Mouse (Mus musculus) liver, adult (tissue): Measurements from ENCODE around the gene Bcr.

ENCODE experiments used
- GATA4 ChIP-seq: IDR thresholded peaks from 2 replicates; pipeline ENCODE4 v1.6.1; 2014; ENCODE audit warnings: mild to moderate bottlenecking, low read length; ENCODE audit not compliant: insufficient replicate concordance

Gene Bcr

DNA sequence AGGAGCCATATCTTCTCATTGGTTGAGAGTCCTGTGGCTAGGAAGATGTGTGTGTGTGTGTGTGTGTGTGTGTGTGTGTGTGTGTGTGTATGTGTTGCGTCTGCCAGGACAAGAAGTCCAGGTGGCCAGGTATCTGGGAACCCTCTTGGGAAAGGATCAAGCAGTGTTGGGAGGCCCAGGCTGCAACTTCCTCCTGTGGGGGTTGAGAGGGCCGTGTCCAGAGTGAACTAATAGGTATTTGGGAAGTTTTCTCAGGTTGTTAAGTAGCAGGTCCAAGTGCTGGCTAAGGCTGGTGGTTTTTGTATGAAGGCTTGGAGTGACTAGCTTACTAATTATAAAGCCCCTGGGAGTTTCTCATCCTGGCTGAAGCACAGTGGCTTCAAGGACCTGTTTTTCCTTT, 7.7 kb downstream of the Bcr start:
- no peak for TF ChIP-seq GATA4

DNA sequence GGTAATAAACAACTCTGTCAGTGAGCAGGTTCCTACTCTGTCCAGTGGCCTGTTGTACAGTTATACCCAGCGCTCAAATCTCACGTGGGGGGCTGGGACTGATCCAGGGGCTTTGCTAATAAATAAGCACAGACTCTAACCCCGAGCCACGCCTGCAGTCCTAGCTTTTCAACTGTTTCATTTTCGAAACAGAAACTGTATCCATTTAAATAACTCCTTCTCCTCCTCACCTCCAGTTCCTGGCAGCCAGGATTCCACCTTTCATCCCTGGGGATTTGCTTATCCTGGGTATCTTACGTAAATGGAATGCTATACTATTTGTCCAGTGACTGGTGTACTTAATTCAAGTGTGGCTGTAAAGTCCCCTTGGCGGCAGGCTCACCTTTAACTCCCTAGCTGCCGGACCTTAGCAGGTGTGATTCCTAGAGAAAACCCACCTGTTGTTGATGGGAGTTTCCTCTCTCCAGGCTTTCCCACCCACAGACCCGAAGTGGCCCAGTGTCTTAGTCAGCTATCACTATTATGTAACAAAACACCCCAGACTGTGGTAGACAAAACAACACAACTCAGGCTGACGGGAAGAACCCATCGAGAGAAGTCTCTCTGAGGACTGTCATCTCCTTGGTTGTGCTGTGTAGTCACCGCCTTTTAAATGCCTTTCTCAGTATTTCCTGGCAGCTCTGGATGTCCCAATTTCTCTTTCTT, 8.4 kb downstream of the Bcr start:
- no peak for TF ChIP-seq GATA4

DNA sequence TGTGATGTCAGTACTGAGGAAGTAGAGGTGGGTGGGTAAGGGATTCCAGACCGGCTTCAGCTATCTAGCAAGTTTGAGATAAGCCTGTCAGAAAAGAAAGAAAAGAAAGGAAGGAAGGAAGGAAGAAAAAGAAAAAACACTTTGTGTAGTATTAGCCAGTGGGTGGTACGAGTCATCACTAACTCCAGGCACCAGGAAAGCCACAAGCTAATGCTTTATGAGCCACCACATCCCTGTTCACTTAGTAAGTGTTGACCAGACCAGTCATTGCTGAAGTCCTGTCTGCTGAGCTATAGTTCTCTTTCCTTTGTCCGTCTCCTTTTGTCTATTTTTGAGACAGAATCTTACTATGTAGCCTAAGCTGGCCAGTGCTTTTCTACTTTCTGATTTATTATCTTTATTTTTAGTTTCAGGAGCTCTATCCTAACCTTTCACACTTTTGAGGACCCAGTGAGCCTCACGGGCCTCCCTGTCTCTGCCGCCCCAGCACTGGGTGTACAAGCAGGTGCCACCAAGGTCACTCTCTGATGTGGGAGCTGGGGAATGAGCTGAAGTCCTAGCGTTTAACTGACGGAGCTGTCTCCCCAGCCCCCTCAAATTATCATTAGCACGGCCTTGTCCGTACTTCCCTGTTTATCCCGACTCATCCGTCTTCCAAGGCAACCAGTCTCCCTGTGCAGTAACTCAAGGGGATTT, 10.0 kb downstream of the Bcr start:
- no peak for TF ChIP-seq GATA4

DNA sequence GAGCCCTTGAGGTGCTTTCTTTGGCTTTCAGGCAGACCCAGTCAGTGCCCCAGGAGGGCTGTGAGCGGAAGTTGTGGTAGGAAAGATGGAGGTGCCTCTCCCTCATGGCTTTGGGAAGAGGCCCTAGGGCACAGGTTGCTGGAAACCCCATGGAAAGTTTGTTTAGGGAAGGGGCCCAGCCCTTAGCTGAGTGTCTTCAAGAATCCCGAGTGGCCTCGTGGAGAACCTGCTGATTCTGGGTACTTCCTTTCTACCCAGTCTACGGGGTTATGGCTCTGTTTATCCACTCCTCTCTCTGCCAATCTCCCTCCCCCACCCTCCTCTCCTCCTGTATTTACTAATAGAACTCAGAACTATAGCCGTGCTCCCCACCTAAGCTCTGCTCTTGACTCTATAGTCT, 15.3 kb downstream of the Bcr start:
- no peak for TF ChIP-seq GATA4

DNA sequence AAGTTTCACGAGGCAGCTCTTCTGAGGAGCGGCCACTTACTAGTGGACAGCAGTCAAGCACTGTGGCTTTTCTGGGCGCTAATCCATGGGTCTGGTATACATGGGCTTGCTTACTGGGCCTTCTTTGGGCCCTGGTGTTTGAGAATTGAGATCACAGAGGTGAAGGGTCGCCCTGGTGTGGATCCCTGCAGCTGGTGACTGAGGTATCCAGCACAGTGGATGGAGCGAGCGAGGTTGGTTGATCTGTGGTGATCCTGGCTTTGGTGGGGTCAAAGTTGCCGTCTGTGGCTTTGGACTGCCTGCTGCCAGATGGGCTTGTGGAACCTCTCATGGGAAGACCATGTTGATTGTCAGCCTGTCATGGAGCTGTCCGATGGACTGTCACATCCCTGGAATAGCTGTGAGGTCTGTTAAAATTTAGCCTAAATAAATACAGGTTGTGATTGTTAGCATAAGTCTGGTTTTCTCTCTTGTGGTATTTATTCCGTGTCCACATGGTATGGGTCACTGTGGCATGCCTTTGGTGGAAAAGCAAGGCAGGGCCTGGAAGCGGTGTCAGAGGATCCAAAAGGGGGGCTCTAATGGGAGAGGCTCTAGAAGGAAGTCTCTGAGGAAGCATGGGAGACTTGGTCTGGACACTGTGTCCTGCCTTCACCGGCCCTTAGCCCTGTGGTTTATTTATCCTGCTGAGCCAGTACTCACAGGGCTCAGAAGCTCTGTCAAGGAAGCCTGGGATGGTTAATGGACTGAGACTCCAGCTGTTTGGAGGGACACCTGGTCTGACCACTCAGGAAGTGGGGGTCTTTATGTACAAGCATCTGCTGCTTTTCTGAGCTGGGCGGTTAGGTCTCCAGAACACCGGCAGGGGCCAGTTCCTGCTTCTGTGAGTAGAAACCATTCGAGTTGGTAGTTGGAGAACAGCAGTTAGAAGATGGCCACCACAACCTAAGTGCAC, 18.1 kb downstream of the Bcr start:
- TF ChIP-seq GATA4: no peak

DNA sequence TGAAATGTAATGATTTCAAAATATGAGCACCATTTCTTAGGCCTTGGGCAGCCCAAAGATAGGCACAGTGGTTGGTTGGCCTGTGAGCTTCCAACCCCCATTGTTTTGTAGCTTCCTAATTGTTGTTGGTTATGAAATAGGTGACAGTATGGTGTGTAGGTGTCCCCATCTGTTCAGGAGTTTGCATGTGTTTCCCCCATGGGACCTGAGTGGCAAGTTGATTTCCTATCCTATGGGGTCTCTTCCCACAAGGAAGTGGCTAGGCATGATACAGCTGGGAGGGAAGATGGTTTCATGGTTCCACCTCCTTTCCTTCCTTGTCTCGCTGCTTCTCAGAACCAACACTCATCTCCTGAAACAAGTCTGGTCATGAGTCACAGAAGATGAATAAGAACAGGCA, 24.9 kb downstream of the Bcr start:
- TF ChIP-seq GATA4: no peak

GRCm38 (mm10) chr10:75088471-75088870, 28.1 kb downstream of the Bcr start:
- TF ChIP-seq GATA4: no peak

DNA sequence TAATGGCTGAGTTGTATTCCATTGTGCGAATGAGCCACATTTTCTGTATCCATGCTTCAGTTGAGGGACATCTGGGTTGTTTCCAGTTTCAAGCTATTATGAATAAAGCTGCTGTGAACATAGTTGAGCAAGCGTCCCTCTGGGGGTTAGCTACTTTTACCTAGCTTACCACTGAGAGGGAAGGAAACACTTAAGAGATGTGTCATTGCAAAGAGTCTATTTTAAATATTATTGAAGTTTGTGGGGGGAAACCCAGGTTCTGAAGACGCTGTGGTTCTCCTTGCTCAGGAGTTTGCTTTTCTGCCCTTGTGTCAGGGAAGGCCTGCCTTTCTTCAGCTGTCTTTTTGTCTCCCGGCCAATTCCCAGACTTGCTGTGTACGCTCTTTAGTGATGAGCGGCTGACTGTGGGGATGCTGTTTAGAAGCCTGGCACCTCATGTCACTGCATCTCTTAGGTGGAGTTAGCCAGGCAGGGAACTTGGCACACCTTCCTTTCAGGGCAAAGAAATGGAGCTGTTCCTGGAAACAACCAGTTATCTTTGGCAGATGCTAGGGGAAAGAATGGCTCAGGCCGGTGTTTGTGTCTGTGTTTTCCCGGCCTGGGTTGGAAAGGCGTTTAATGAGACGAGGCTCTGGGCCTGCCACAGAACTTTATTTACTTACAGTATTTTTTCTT, 31.2 kb downstream of the Bcr start:
- no peak for TF ChIP-seq GATA4

DNA sequence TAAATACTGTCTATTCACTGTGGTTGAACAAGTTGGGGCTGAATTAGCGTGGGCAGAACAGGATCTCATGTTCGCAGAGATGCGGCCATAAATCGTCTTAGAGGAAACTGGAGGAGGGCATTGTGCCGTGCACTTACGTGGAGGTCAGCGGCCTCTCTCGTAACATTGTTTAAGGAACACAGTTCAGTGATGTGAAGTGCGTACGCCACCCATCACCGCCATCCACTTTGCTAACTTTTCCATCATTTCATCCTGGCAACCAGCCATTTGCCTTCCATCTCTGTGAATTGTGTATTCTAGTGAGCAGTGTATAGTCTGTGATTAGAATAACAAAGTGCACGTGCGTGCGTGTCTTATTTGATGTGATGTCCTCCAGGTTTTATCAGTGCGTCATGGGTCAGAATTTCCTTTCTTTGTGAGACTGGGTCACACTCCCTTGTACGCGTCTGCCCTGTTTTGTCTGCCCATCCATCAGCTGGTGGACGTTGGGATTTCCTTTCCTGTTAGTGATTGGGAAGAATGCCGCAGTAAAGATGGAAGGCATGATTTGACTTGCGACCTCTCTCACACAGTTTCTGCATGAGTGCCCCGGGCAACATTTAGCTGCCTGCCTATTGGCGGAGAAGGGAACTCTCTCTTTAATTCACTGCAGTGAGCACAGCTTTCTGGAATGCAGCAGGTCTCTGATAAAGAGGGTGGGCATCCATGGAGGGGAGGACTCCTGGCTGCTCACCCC, 33.0 kb downstream of the Bcr start:
- no peak for TF ChIP-seq GATA4

GRCm38 (mm10) chr10:75094338-75094737, 33.9 kb downstream of the Bcr start:
- no peak for TF ChIP-seq GATA4

- no peak for TF ChIP-seq GATA4
Observed at GRCm38 (mm10) chr10:75095216-75095615, 34.8 kb downstream of the Bcr start.

- no peak for TF ChIP-seq GATA4
Observed at GRCm38 (mm10) chr10:75098446-75099183, 38.2 kb downstream of the Bcr start.

GRCm38 (mm10) chr10:75100298-75100697, 39.9 kb downstream of the Bcr start:
- TF ChIP-seq GATA4: no peak

DNA sequence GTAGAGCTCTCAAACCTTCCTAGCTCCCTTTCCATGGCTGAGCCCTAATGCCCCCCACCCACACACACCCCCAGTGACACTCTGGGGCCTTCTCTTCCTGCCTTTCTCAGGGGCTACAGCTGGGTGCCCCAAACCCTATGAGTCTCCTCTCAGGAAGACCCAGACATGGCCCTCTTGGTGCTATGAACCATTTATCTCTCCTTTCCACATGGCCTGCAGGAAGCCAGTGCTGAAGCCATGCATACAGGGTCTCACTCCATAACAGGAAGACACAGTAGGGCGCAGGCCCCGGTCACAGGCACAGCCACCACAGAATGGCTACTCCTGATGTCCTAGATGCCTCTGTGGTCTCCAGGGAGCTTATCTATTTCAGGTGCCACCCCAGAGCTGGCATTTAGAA, 43.1 kb downstream of the Bcr start:
- no peak for TF ChIP-seq GATA4
